Mouse (Mus musculus) hindbrain, embryonic 16.5 days (tissue): Measurements from ENCODE around the gene Trim80. TPM values are rescaled to one million over a fixed set of nuclear protein-coding genes. Genes with fewer than 3 reads are reported as not detected.
"Not testable (repeated sequence)": the region's sequence is repeated elsewhere in the genome, so short reads cannot be mapped to it uniquely, and the experiment has no call there.

Experiments used
- ATAC-seq: fragments of 200-750 bp; cut with Nextera tagmentation; 2 replicates; pipeline ENCODE4 v1.8.0; 2017; ENCODE audit warnings: moderate TSS enrichment, moderate library complexity
- H3K27ac ChIP-seq: fragments of 300-500 bp; sonication (generic); 2 replicates; pipeline ENCODE4 v1.5.1; 2014; ENCODE audit warnings: low read depth, mild to moderate bottlenecking, control low read depth, low read length, moderate library complexity
- H3K27me3 ChIP-seq: fragments of 300-500 bp; sonication (generic); replicated peaks from 2 replicates; pipeline ENCODE4 v1.6.1; 2014; ENCODE audit warnings: low read length; ENCODE audit not compliant: control insufficient read depth, insufficient read depth
- H3K36me3 ChIP-seq: fragments of 300-500 bp; sonication (generic); 2 replicates; pipeline ENCODE4 v1.6.1; 2014; ENCODE audit warnings: mild to moderate bottlenecking, low read length, moderate library complexity, mixed read lengths; ENCODE audit not compliant: control insufficient read depth, insufficient read depth
- H3K4me1 ChIP-seq: fragments of 300-500 bp; sonication (generic); 2 replicates; pipeline ENCODE4 v1.6.1; 2014; ENCODE audit warnings: low read depth, low read length; ENCODE audit not compliant: control insufficient read depth, insufficient read depth
- H3K4me2 ChIP-seq: fragments of 300-500 bp; sonication (generic); 2 replicates; pipeline ENCODE4 v1.6.1; 2014; ENCODE audit warnings: mild to moderate bottlenecking, low read length, control low read depth, moderate library complexity
- H3K4me3 ChIP-seq: fragments of 300-500 bp; sonication (generic); 2 replicates; pipeline ENCODE4 v1.5.1; 2014; ENCODE audit warnings: mild to moderate bottlenecking, low read length, control low read depth, moderate library complexity
- H3K9ac ChIP-seq: fragments of 300-500 bp; sonication (generic); 2 replicates; pipeline ENCODE4 v1.6.1; 2014; ENCODE audit warnings: low read depth, mild to moderate bottlenecking, control low read depth, low read length, moderate library complexity
- H3K9me3 ChIP-seq: fragments of 300-500 bp; sonication (generic); 2 replicates; pipeline ENCODE4 v1.6.1; 2014; ENCODE audit warnings: mild to moderate bottlenecking, low read length, moderate library complexity; ENCODE audit not compliant: control insufficient read depth
- WGBS: fragments of 180-500 bp; shearing (Covaris S2); extraction: QIAGEN DNeasy Blood & Tissue Kit; methylation state at CpG from one replicate; pipeline ENCODE4 v1.1.7; 2014; 5-methylcytosine and 5-hydroxymethylcytosine counted together
- polyA plus RNA-seq: library from polyadenylated mRNA; unstranded; fragments of >200 nt; fragmentation: Nextera tagmentation; extraction: Ambion mirVana; gene quantifications from 2 replicates; pipeline ENCODE4 v1.2.1, GENCODE M21; 2015

Trim80 gene
- polyA plus RNA-seq, 1 experiment from 2014 or later, result 0.15 TPM

- H3K27me3 ChIP-seq, result no peaks in the 10 kb centered on the region
- no peak overlapping the region for H3K9ac ChIP-seq
- ATAC-seq, result no peak
- 90% methylated on average over 8 of the region's 8 CpGs for whole genome bisulfite sequencing
- no peak overlapping the region for H3K4me3 ChIP-seq
- H3K4me1 ChIP-seq, result no peaks in the 10 kb centered on the region
- H3K36me3 ChIP-seq, result no peaks in the 10 kb centered on the region
- H3K9me3 ChIP-seq, result no peaks in the 10 kb centered on the region
- no peak overlapping the region for H3K27ac ChIP-seq
- no peak overlapping the region for H3K4me2 ChIP-seq
These were observed 24.5 kb downstream of the Trim80 start for GRCm38 (mm10) chr11:115464851-115465250.

DNA sequence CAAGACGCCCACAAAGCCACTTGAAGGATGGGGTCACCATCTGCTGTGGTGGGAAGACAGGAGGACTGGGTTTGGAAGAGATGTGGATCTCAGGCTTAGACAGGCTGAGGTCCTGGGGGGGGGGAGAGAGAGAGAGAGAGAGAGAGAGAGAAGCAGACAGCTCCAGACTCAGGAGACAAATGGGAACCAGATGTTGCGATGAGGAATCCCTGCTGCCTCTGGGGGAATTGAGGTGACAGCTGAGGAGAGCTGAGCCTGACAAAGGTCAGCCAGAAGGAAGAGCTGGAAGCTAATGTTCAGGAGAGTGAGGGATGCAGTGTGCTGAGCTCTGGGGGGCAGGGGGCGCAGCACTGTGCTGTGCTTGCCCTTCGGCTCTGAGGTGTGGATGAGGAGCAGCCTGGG lies 26.9 kb downstream of the Trim80 start:
- WGBS, result 42% methylated on average over 4 of the region's 4 CpGs
- Histone ChIP-seq H3K36me3 (no peaks in the 10 kb centered on the region), H3K4me2 (no peak overlapping the region), H3K9me3 (no peaks in the 10 kb centered on the region), H3K4me3 (no peak overlapping the region), H3K27me3 (no peaks in the 10 kb centered on the region), H3K27ac (no peak overlapping the region), H3K9ac (no peak overlapping the region), H3K4me1 (no peaks in the 10 kb centered on the region)
- ATAC-seq, result no peak

- no peak overlapping the region for H3K9ac ChIP-seq
- H3K27ac ChIP-seq, result no peak overlapping the region
- H3K4me1 ChIP-seq, result peaks cover 22% of the 10 kb centered on the region
- no peaks in the 10 kb centered on the region for H3K36me3 ChIP-seq
- H3K9me3 ChIP-seq, result no peaks in the 10 kb centered on the region
- no peak for ATAC-seq
- no peak overlapping the region for H3K4me2 ChIP-seq
- WGBS, result 81% methylated on average over 7 of the region's 7 CpGs
- no peak overlapping the region for H3K4me3 ChIP-seq
- H3K27me3 ChIP-seq, result no peaks in the 10 kb centered on the region
These were observed 31.8 kb downstream of the Trim80 start for GRCm38 (mm10) chr11:115472183-115472582.

DNA sequence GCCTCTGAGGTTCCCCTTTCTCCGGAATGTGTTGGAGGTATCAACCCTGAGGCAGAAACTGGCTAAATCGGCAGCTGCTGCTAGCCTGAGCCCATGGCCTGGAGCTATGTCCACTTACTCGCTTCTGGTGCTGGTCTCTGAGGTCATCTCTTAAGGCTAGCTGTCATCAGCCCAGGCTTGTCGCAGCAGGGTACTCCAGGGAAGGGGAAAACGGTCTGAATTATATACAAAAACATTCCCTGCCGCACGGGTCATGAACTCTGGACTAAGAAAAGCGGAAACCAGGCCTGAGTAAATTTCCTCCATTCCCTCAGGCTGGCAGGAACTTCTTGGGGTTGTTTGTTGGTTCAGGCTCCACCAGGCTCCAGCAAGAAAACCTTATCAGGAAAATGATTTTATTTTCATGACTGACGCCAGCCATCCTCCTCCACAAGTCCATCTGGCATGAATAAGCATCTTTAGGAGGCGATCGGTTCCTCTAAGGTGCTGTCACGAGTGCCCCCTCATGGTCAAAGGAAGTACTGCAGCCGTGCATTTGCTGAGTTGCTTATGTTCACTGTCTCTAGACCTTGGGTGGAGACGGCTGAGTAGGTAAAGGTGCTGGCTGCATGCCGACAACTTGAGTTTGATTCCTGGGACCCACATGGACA lies 33.4 kb downstream of the Trim80 start:
- Histone ChIP-seq H3K9ac (peak overlapping the region; percentile 18; the same call in 1 of the 2 replicates), H3K27ac (peak overlapping the region; percentile 27; the same call in 1 of the 2 replicates), H3K4me2 (peak overlapping the region; percentile 29), H3K9me3 (no peaks in the 10 kb centered on the region), H3K4me3 (no peak overlapping the region), H3K27me3 (no peaks in the 10 kb centered on the region), H3K4me1 (peaks cover 25% of the 10 kb centered on the region), H3K36me3 (no peaks in the 10 kb centered on the region)
- ATAC-seq, result peak; percentile 60
- 19% methylated on average over 15 of the region's 15 CpGs for WGBS

GRCm38 (mm10) chr11:115475025-115475757 lies 34.8 kb downstream of the Trim80 start, which contains the start of gene Armc7:
Gene Armc7 (plus strand): TSS chr11:115475667.
- under 1% methylated on average over 26 of the region's 26 CpGs for WGBS
- Histone ChIP-seq H3K9ac (peak within 1 kb of the TSS; percentile 78), H3K4me2 (peak within 1 kb of the TSS; percentile 75)

GRCm38 (mm10) chr11:115475758-115476237 lies 35.5 kb downstream of the Trim80 start:
- peak overlapping the region; percentile 78 for H3K9ac ChIP-seq
- peaks cover 25% of the 10 kb centered on the region for H3K4me1 ChIP-seq
- H3K4me2 ChIP-seq, result peak overlapping the region; percentile 75
- no peaks in the 10 kb centered on the region for H3K27me3 ChIP-seq
- no peaks in the 10 kb centered on the region for H3K9me3 ChIP-seq
- peak overlapping the region; percentile 86 for H3K27ac ChIP-seq
- ATAC-seq, result peak; percentile 60
- 4% methylated on average over 28 of the region's 28 CpGs for WGBS
- H3K4me3 ChIP-seq, result peak overlapping the region; percentile 80
- no peaks in the 10 kb centered on the region for H3K36me3 ChIP-seq

More at GRCm38 (mm10) chr11:115475025-115475757, 34.8 kb downstream of the Trim80 start, which contains the start of gene Armc7:
- Histone ChIP-seq H3K9me3 (no peaks in the 10 kb centered on the region), H3K27me3 (no peaks in the 10 kb centered on the region), H3K4me3 (peak within 1 kb of the TSS; percentile 80), H3K4me1 (peaks cover 25% of the 10 kb centered on the region), H3K27ac (peak within 1 kb of the TSS; percentile 86), H3K36me3 (no peaks in the 10 kb centered on the region)
- peak; percentile 97 for ATAC-seq

DNA sequence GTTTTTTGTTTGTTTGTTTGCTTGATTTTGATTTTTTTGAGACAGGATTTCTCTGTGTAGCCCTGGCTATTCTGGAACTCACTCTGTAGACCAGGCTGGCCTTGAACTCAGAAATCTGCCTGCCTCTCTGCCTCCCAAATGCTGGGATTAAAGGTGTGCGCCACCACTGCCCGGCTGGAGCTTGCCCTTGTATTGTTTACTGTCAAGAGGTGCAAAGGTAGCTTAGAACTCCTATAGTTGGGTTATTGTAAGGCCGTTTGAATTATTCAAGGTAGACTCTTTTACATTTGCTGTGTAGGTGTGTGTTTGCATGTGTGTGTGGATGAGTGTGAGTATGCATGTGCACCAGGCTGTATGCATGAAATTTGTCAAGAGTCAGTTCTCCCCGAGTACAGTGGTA lies 36.3 kb downstream of the Trim80 start:
- not testable (repeated sequence) for H3K36me3 ChIP-seq, ATAC-seq, H3K9ac ChIP-seq, H3K27ac ChIP-seq, H3K9me3 ChIP-seq, H3K27me3 ChIP-seq
- Histone ChIP-seq H3K4me1 (peaks cover 25% of the 10 kb centered on the region), H3K4me2 (peak overlapping the region; percentile 75), H3K4me3 (peak overlapping the region; percentile 80)
- 82% methylated on average over 4 of the region's 4 CpGs for WGBS

DNA sequence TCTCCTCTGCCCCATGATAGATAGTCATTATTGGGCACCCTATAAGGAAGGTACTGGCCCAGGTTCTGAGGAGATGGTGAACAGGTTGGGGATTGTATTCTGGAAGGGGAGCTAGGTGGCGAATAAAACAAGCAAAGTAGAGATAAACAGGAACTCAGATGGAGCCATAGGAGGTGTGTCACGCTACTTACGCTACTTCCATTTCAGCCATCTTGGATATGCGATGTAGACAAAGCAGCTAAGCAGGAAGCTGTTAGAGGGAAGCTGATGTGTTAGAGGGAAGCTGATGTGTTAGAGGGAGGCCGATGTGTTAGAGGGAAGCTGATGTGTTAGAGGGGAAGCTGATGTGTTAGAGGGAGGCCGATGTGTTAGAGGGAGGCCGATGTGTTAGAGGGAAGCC lies 37.0 kb downstream of the Trim80 start:
- not testable (repeated sequence) for H3K27ac ChIP-seq, ATAC-seq, H3K4me3 ChIP-seq, H3K27me3 ChIP-seq, H3K9me3 ChIP-seq, H3K4me2 ChIP-seq, H3K36me3 ChIP-seq
- WGBS, result 90% methylated on average over 7 of the region's 7 CpGs
- Histone ChIP-seq H3K4me1 (peaks cover 25% of the 10 kb centered on the region), H3K9ac (0 out of 2 replicates have a peak overlapping the region, but pooled peaks have one; percentile 8)

GRCm38 (mm10) chr11:115478296-115478938 lies 38.1 kb downstream of the Trim80 start:
- Histone ChIP-seq H3K9me3 (no peaks in the 10 kb centered on the region), H3K4me3 (no peak overlapping the region), H3K4me2 (no peak overlapping the region), H3K36me3 (no peaks in the 10 kb centered on the region), H3K9ac (no peak overlapping the region), H3K27me3 (no peaks in the 10 kb centered on the region), H3K4me1 (peaks cover 25% of the 10 kb centered on the region), H3K27ac (no peak overlapping the region)
- WGBS, result 90% methylated on average over 9 of the region's 9 CpGs
- no peak for ATAC-seq
